Mouse (Mus musculus) ES-E14 (cell line): ENCODE measurements around the gene Sidt1. TPM values are rescaled to one million over a fixed set of nuclear protein-coding genes. Genes with fewer than 3 reads are reported as not detected.

Experiments used
- DNase-seq: peaks from one replicate; pipeline ENCODE4 v3.0.0-alpha.2; 2013; ENCODE audit warnings: low read depth, low spot score
- H3K27ac ChIP-seq: 2 replicates; pipeline ENCODE4 v1.5.1; 2012; ENCODE audit warnings: low read depth, mild to moderate bottlenecking, low read length, moderate library complexity, mixed read lengths; ENCODE audit not compliant: poor library complexity, insufficient read depth, severe bottlenecking
- H3K36me3 ChIP-seq: 2 replicates; pipeline ENCODE4 v1.6.1; 2012; ENCODE audit warnings: mild to moderate bottlenecking, low read length, moderate library complexity, mixed read lengths; ENCODE audit not compliant: control insufficient read depth, poor library complexity, insufficient read depth, severe bottlenecking
- H3K4me1 ChIP-seq, 2 experiments: fragments of 150-350 bp in 1 of 2; sonication (generic) in 1 of 2; 2 replicates each; pipeline ENCODE4 v1.6.1; 2012; ENCODE audit warnings: low read length in 2 of 2, mild to moderate bottlenecking in 1 of 2, mixed read lengths in 1 of 2; ENCODE audit not compliant: control insufficient read depth in 2 of 2, insufficient read depth in 2 of 2, poor library complexity in 1 of 2
- H3K4me3 ChIP-seq, 2 experiments: fragments of 150-350 bp in 1 of 2; sonication (generic) in 1 of 2; 2 replicates each; pipeline ENCODE4 v1.5.1; 2012; ENCODE audit warnings: low read length in 2 of 2, low read depth in 1 of 2, mild to moderate bottlenecking in 1 of 2, mixed read lengths in 1 of 2; ENCODE audit not compliant: insufficient read depth in 1 of 2, poor library complexity in 1 of 2, severe bottlenecking in 1 of 2
- H3K9ac ChIP-seq: 2 replicates; pipeline ENCODE4 v1.6.1; 2012; ENCODE audit warnings: low read depth, mild to moderate bottlenecking, low read length, mixed read lengths; ENCODE audit not compliant: poor library complexity, insufficient read depth, severe bottlenecking
- H3K9me3 ChIP-seq: fragments of 150-350 bp; sonication (generic); 2 replicates; pipeline ENCODE4 v1.6.1; 2012; ENCODE audit warnings: low read depth, mild to moderate bottlenecking, low read length; ENCODE audit not compliant: control insufficient read depth, insufficient read depth
- CHD2 ChIP-seq: IDR thresholded peaks from 2 replicates; pipeline ENCODE4 v1.6.1; 2014; ENCODE audit warnings: mild to moderate bottlenecking, low read depth, low read length, inconsistent platforms
- HCFC1 ChIP-seq: IDR thresholded peaks from 2 replicates; pipeline ENCODE4 v1.6.1; 2012; ENCODE audit warnings: low read length, inconsistent platforms, borderline replicate concordance; ENCODE audit not compliant: insufficient read depth
- MAFK ChIP-seq: IDR thresholded peaks from 2 replicates; pipeline ENCODE4 v1.6.1; 2014; ENCODE audit warnings: mild to moderate bottlenecking, low read depth, low read length, inconsistent platforms; ENCODE audit not compliant: insufficient read depth
- ZC3H11A ChIP-seq: IDR thresholded peaks from 2 replicates; pipeline ENCODE4 v1.6.1; 2012; ENCODE audit warnings: low read depth, mild to moderate bottlenecking, inconsistent platforms, low read length, borderline replicate concordance
- ZNF384 ChIP-seq: IDR thresholded peaks from 2 replicates; pipeline ENCODE4 v1.6.1; 2012; ENCODE audit warnings: low read depth, low read length, inconsistent platforms
- in situ Hi-C, 2 experiments: fragments of 600-800 bp; cut with MboI; formaldehyde crosslinking; loops; one replicate each; pipeline ENCODE4 v1.15.1; 2025; ENCODE audit warnings: low sequenced_read_pairs in 2 of 2, inconsistent platforms in 1 of 2; ENCODE audit not compliant: unreplicated experiment in 2 of 2
- total RNA-seq: library from RNA; depleted of rRNA; stranded (reverse); fragments of 300-350 nt; gene quantifications from 2 replicates; pipeline ENCODE4 v1.2.3, GENCODE M21; 2012

The Sidt1 gene
- total RNA-seq, 1 experiment, result 0.40 TPM

GRCm38 (mm10) chr16:44331154-44331553 lies 1.8 kb downstream of the Sidt1 start:
- no peaks in the 10 kb centered on the region for H3K9me3 ChIP-seq
- H3K36me3 ChIP-seq, result no peaks in the 10 kb centered on the region
- no peak for DNase-seq
- H3K4me1 ChIP-seq, result no peaks in the 10 kb centered on the region; a peak in 2 of 4 replicates
- no peak overlapping the region for H3K27ac ChIP-seq
- H3K9ac ChIP-seq, result no peak overlapping the region
- no peak overlapping the region for H3K4me3 ChIP-seq
- TF ChIP-seq CHD2, result no peak
- no peak for TF ChIP-seq ZNF384
- no peak for TF ChIP-seq MAFK
- TF ChIP-seq HCFC1, result no peak
- no peak for TF ChIP-seq ZC3H11A
- in situ Hi-C loops, result no loop called here

- no peak for TF ChIP-seq ZC3H11A
- no peak for TF ChIP-seq ZNF384
- no peak for TF ChIP-seq HCFC1
- no peaks in the 10 kb centered on the region for H3K9me3 ChIP-seq
- no peaks in the 10 kb centered on the region for H3K36me3 ChIP-seq
- H3K27ac ChIP-seq, result no peak overlapping the region
- in situ Hi-C loops, result no loop called here
- no peaks in the 10 kb centered on the region; a peak in 2 of 4 replicates for H3K4me1 ChIP-seq
- DNase-seq, result no peak
- no peak overlapping the region for H3K9ac ChIP-seq
- no peak overlapping the region for H3K4me3 ChIP-seq
Measured at GRCm38 (mm10) chr16:44330657-44331056, 2.3 kb downstream of the Sidt1 start.

- in situ Hi-C loops, result no loop called here
- peaks cover 0 to 3% of the 10 kb centered on the region in 2 experiments; a peak in 2 of 4 replicates for H3K4me1 ChIP-seq
- no peak for TF ChIP-seq CHD2
- TF ChIP-seq MAFK, result no peak
- TF ChIP-seq ZNF384, result no peak
- no peak for TF ChIP-seq HCFC1
- no peak for TF ChIP-seq ZC3H11A
- H3K4me3 ChIP-seq, result no peak overlapping the region
- H3K9ac ChIP-seq, result no peak overlapping the region
- H3K9me3 ChIP-seq, result no peaks in the 10 kb centered on the region
- H3K36me3 ChIP-seq, result no peaks in the 10 kb centered on the region
- no peak overlapping the region for H3K27ac ChIP-seq
- no peak for DNase-seq
Measured at GRCm38 (mm10) chr16:44328644-44329043, 4.4 kb downstream of the Sidt1 start.

GRCm38 (mm10) chr16:44320232-44320631 lies 12.8 kb downstream of the Sidt1 start:
- Histone ChIP-seq H3K36me3 (no peaks in the 10 kb centered on the region), H3K27ac (no peak overlapping the region), H3K4me1 (peaks cover 0 to 5% of the 10 kb centered on the region in 2 experiments; a peak in 1 of 4 replicates), H3K9me3 (no peaks in the 10 kb centered on the region), H3K4me3 (no peak overlapping the region), H3K9ac (no peak overlapping the region)
- no peak for TF ChIP-seq HCFC1
- no peak for TF ChIP-seq CHD2
- no peak for TF ChIP-seq MAFK
- no peak for TF ChIP-seq ZNF384
- no peak for TF ChIP-seq ZC3H11A
- DNase-seq, result no peak
- in situ Hi-C loops, result no loop called here

- no peak overlapping the region for H3K9ac ChIP-seq
- in situ Hi-C loops, result no loop called here
- H3K27ac ChIP-seq, result no peak overlapping the region
- H3K4me3 ChIP-seq, result no peak overlapping the region
- DNase-seq, result no peak
- no peaks in the 10 kb centered on the region for H3K9me3 ChIP-seq
- peaks cover 0 to 2% of the 10 kb centered on the region in 2 experiments; a peak in 1 of 4 replicates for H3K4me1 ChIP-seq
- no peaks in the 10 kb centered on the region for H3K36me3 ChIP-seq
- TF ChIP-seq ZNF384, result no peak
- no peak for TF ChIP-seq CHD2
Measured at GRCm38 (mm10) chr16:44316350-44316749, 16.6 kb downstream of the Sidt1 start.
